Mouse (Mus musculus): ENCODE data around the gene Rgp1.
A peak's percentile ranks its signal among the peaks of the same experiment; 100 is the strongest.

Rgp1 gene

GRCm38 (mm10) chr4:43561997-43562768, 16.3 kb upstream of the Rgp1 start, which contains the start of the genes Creb3 and Tln1:
TSS of gene Creb3 (plus strand) at chr4:43562332.
TSS of gene Tln1 (minus strand) at chr4:43562691.
- peak; percentile 92 for DNase-seq (ENCODE audit: low spot score)

GRCm38 (mm10) chr4:43562769-43563600, 15.5 kb upstream of the Rgp1 start:
- DNase-seq (ENCODE audit: low spot score): no peak

GRCm38 (mm10) chr4:43563601-43563875, 15.0 kb upstream of the Rgp1 start:
- DNase-seq (ENCODE audit: low spot score): no peak

DNA sequence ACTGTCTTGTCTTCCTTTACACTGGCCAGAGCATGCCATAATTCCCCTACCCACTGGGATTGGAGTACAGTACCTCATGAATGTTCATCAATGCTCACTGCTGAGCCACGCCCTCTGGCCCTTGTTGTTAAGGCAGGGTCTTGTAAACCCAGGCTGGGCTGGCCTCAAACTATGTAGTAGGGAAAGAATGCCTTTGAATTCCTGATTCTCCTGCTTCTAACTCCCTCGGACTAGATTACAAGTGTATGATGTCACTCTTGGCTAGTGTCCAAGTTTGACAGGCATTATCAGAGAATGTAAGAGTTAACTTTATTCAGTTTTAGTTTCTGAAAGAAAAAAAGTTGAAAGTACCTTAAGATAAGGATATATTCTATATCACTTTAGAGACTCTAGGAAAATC, 14.3 kb upstream of the Rgp1 start:
- no peak for DNase-seq (ENCODE audit: low spot score)

DNA sequence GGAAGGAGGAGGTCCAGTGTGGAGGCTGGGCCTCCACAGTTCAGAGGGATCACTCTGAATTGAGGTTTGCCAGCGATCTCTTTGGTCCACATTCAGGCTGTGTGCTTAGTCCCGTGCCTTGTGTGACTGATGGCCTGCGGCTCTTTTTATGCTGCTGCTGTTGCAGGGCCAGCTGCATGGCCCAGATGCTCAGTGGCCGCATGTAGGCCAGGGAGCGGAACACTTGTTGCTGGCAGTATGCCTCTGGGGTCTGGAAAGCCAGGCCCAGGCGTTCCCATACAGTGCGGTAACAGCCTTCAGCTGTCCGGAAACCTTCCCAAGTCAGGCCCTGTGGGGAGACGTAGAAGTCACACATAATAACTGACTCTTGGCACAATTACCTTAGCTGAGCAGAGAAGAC, 11.4 kb upstream of the Rgp1 start:
- DNase-seq (ENCODE audit: low spot score): no peak

DNA sequence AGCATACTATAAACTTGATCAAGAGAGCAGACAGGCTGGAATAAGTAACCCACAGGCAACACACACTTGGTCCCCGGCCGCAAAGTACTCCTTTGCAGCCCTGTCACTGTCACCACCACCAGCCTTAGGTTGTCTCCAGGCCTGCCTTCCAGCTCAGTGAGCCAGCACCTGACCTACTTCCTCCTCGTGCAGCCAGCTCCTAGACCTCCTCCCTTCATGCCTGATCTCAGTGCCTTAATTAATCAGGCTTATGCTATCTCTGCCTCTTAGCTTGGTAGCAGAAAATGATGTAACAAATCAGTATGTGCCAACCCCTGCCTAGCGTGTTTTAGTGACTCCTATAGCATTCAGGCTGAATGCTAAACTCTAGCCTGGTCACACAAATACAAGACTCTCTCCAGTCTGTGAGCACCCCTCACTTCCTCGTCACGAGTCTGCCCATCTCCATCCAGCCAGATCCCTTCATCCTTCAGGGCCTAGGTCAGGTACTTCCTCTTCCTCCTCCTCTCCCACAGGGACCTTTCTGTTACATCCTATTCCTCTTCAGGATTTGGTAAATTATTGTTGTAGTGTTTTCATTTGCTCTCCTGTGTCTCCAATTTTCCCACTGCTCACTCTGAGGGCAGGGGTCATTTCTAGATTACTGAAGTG, 7.0 kb upstream of the Rgp1 start:
- DNase-seq (ENCODE audit: low spot score): no peak

- DNase-seq (ENCODE audit: low spot score): no peak
Observed at GRCm38 (mm10) chr4:43573561-43573960, 5.0 kb upstream of the Rgp1 start.

DNA sequence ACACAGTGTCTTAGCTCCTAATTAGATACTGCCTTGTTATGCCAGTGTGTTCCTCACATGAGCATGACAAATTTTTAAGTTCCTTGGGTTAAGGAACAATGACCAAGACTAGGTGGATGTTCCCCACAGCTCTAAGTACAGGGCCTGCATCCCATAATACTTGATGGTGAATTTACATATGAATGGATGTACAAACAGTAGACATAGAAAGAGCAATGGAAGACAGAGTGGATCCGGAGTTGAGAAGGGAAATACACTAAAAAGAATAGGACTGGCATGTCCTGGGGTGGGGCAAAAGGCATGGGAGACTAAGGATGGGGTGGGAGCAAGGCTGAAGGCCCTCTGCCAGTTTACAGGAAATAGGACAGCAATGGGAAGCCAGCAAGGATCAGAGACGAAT, 3.2 kb upstream of the Rgp1 start:
- no peak for DNase-seq (ENCODE audit: low spot score)

- DNase-seq (ENCODE audit: low spot score): no peak
Observed at GRCm38 (mm10) chr4:43577237-43577881, 1.2 kb upstream of the Rgp1 start.

DNA sequence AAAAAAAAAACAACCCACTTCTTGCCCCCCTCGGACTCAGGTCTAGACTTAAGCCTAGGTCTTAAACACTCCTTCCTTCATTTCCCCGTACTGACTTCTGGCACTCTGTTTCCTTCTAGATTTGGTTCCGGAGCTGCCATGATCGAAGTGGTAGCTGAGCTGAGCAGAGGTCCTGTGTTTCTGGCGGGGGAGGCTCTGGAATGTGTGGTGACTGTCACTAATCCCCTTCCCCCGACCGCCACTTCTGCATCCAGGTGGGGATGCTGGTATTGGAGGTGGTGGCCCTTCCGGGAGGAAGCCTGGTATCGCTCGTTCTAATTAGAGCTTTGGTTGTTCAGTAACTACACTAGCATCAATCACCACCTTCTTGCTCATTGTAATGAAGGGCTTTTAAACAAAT, 741 bp downstream of the Rgp1 start:
- DNase-seq (ENCODE audit: low spot score): no peak

- DNase-seq (ENCODE audit: low spot score): no peak
Observed at GRCm38 (mm10) chr4:43579731-43580130, 1.2 kb downstream of the Rgp1 start.

- DNase-seq (ENCODE audit: low spot score): no peak
Observed at GRCm38 (mm10) chr4:43580721-43581120, 2.2 kb downstream of the Rgp1 start.

DNA sequence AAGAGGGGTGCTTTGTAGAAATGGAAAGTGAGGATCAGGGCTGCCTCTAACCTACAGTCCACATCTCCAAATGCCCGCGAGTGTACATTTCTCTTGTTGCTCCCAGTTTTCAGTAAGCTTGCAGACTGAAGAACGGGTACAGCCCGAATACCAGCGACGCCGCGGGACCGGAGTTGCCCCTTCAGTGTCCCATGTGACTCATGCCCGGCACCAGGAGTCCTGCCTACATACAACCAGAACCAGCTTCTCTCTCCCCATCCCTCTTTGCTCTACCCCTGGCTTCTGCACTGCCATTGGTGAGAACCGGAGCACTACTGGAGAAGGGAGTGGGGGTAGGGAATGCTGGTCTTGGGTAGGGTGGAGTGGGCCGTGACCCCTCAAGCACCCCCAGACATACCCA, 2.9 kb downstream of the Rgp1 start:
- no peak for DNase-seq (ENCODE audit: low spot score)

GRCm38 (mm10) chr4:43582241-43582640, 3.7 kb downstream of the Rgp1 start:
- DNase-seq (ENCODE audit: low spot score): no peak

DNA sequence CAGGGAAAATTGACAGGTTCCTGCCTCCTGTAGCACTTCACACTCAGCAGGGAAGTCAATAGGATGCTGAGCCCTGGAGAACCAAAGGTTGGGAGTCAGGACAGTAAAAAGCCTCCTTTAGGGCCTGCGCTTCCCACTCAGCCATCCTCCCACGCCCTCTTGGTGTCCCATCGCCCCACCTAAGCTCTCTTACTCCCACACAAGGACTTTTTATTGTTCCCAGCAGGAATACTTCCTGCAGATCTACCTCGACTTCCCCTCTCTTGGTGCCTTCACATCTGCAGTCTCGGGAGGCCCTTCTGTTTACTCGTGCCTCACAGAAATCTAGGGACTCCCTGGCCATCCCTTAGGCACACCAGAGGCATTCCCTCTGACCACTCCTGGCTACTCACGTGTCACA, 4.9 kb downstream of the Rgp1 start:
- no peak for DNase-seq (ENCODE audit: low spot score)

- no peak for DNase-seq (ENCODE audit: low spot score)
Observed at GRCm38 (mm10) chr4:43584444-43585416, 6.2 kb downstream of the Rgp1 start, which contains the start of gene Msmp. TSS of gene Msmp (minus strand) at chr4:43584494.

DNA sequence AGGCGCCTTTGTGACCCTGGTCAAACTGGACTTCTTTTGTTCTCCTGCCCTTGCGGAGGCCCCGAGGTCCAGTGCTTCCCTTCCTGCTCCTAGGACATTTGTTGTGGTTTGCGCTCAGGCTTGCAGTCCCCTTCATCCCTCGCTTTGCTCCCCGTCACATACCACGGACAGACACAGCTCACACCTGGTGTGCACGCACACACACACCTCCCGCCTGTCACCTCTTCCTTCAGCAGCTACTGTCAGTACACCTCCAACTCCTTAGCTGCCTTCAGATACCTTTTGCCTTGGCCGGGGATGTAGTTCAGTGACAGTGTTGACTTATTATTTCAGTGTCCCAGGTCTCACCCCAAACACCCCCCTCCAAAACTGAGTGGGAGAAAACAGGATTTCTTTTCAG, 7.2 kb downstream of the Rgp1 start:
- DNase-seq (ENCODE audit: low spot score): no peak

- no peak for DNase-seq (ENCODE audit: low spot score)
Observed at GRCm38 (mm10) chr4:43586411-43586810, 7.9 kb downstream of the Rgp1 start.

DNA sequence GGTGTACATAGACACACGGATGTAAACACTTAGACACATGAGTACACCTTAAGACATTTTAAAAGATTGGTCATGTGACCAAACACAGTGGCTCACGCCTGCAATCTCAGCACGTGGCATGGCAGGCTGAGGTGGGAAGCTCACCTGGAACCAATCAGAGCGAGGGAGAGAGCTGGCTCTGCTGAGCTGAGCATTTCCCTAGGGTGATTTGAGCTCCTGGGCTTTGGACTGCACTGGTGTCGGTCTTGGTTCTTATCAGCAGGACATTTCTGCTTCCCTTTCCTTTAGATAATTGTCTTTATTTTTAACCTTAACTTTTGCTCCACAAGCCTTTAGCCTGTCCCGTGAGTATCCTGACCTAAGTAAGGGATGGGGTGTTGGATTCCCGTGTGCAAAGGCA, 9.2 kb downstream of the Rgp1 start:
- no peak for DNase-seq (ENCODE audit: low spot score)

- no peak for DNase-seq (ENCODE audit: low spot score)
Observed at GRCm38 (mm10) chr4:43591543-43591942, 13.0 kb downstream of the Rgp1 start.

DNA sequence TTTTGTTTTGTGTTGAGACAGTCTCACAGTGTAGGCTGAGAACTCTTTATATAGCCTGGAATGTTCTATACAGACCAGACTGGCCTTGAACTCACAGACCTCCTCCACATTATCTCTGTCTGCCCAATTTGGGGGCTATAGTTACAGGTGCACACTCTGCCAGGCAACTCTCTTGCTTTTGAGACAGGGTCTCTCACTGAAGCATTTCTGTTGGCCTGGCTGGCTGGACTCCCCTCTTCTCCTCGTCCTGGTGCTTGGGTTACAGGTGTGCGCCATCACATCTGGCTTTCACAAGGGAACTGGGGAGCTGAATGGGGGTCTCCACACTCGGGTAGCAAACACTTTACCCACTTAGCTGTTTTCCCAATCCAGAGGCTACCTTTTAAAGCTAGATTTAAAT, 13.4 kb downstream of the Rgp1 start:
- no peak for DNase-seq (ENCODE audit: low spot score)
